Comparison of ENCODE assay signal across 8 mouse cellular contexts in genomic region chr10:127211414-127211854, GRCm38 (mm10). TPM values are rescaled to one million over a fixed set of nuclear protein-coding genes. Genes with fewer than 3 reads are reported as not detected.
DNase-seq lines count a peak whose midpoint lies in the region; ATAC-seq and TF ChIP-seq lines count a peak whose summit lies in the region.

Gene Pip4k2c, minus strand, starts transcription at chr10:127211585.

- no peaks in the 10 kb centered on the region for H3K27me3 ChIP-seq in limb, embryonic 15.5 days
- H3K27me3 ChIP-seq in midbrain, postnatal 0 days (ENCODE audit: insufficient read depth, low read length) = no peaks in the 10 kb centered on the region

- H3K9ac ChIP-seq in limb, embryonic 15.5 days = peak within 1 kb of the TSS; percentile 78
- H3K9ac ChIP-seq in midbrain, postnatal 0 days (replicated peaks; ENCODE audit: low read length, poor library complexity, severe bottlenecking) = peak within 1 kb of the TSS; percentile 85

- no peak within 1 kb of the TSS for H3K27ac ChIP-seq in bone marrow macrophage, adult 2 months (ENCODE audit: insufficient read depth, low read depth, low read length)
- H3K27ac ChIP-seq in embryonic fibroblast, embryonic 13.5 days (ENCODE audit: insufficient read depth, low read length) = peak within 1 kb of the TSS; percentile 53
- H3K27ac ChIP-seq in limb, embryonic 15.5 days = peak within 1 kb of the TSS; percentile 57
- H3K27ac ChIP-seq in midbrain, postnatal 0 days (ENCODE audit: low read depth, low read length) = peak within 1 kb of the TSS; percentile 74

- WGBS in limb, embryonic 15.5 days = 0% methylated on average over 47 of the region's 47 CpGs
- WGBS in midbrain, postnatal 0 days = 1% methylated on average over 41 of the region's 47 CpGs

- ATAC-seq in limb, embryonic 15.5 days (ENCODE audit: insufficient number of reproducible peaks, low FRiP score, low TSS enrichment, low read depth) = peak; percentile 94
- peak; percentile 94 for ATAC-seq in midbrain, postnatal 0 days (ENCODE audit: low FRiP score)

- peaks cover 20% of the 10 kb centered on the region for H3K36me3 ChIP-seq in limb, embryonic 15.5 days
- H3K36me3 ChIP-seq in midbrain, postnatal 0 days (ENCODE audit: insufficient read depth, low read length) = peaks cover 13% of the 10 kb centered on the region

- H3K4me3 ChIP-seq in bone marrow macrophage, adult 2 months (ENCODE audit: insufficient read depth, low read length) = peak within 1 kb of the TSS; percentile 85
- peak within 1 kb of the TSS; percentile 82 for H3K4me3 ChIP-seq in embryonic fibroblast, embryonic 13.5 days (ENCODE audit: insufficient read depth, low read length)
- peak within 1 kb of the TSS; percentile 88 for H3K4me3 ChIP-seq in limb, embryonic 15.5 days
- H3K4me3 ChIP-seq in midbrain, postnatal 0 days (ENCODE audit: low read depth, low read length) = peak within 1 kb of the TSS; percentile 84

- peaks cover 11% of the 10 kb centered on the region for H3K4me1 ChIP-seq in bone marrow macrophage, adult 2 months (ENCODE audit: control insufficient read depth, insufficient read depth, low read length)
- peaks cover 8% of the 10 kb centered on the region for H3K4me1 ChIP-seq in embryonic fibroblast, embryonic 13.5 days (ENCODE audit: control insufficient read depth, insufficient read depth, low read length)
- peaks cover 8% of the 10 kb centered on the region for H3K4me1 ChIP-seq in limb, embryonic 15.5 days
- peaks cover 9% of the 10 kb centered on the region for H3K4me1 ChIP-seq in midbrain, postnatal 0 days (ENCODE audit: insufficient read depth, low read length)

- no peak for TF ChIP-seq CTCF in bone marrow macrophage, adult 2 months (IDR thresholded peaks at IDR 0.05; ENCODE audit: low read depth, low read length)
- TF ChIP-seq CTCF in embryonic fibroblast, embryonic 13.5 days (IDR thresholded peaks at IDR 0.05; ENCODE audit: borderline replicate concordance, insufficient read depth, low read length) = no peak
- TF ChIP-seq CTCF in midbrain, postnatal 0 days (IDR thresholded peaks at IDR 0.05) = no peak

- TF ChIP-seq POLR2A in bone marrow macrophage, adult 2 months (IDR thresholded peaks at IDR 0.05; ENCODE audit: borderline replicate concordance, low read depth, low read length) = no peak
- TF ChIP-seq POLR2A in embryonic fibroblast, embryonic 13.5 days (IDR thresholded peaks at IDR 0.05; ENCODE audit: low read depth, low read length) = peak; percentile 87

- H3K9me3 ChIP-seq in limb, embryonic 15.5 days = no peaks in the 10 kb centered on the region
- H3K9me3 ChIP-seq in midbrain, postnatal 0 days (ENCODE audit: low read length) = no peaks in the 10 kb centered on the region

- peak; percentile 97 to 98 for DNase-seq in B cell, adult 2 months
- peak; percentile 82 for DNase-seq in heart, adult 8-10 months (ENCODE audit: low spot score)
- DNase-seq in kidney, adult 9 months = peak; percentile 97
- peak; percentile 78 for DNase-seq in midbrain, postnatal 0 days (ENCODE audit: low spot score)
- peak; percentile 86 to 90 for DNase-seq in spleen, postnatal 14 days (ENCODE audit: low spot score in 2 of 2)

- peak within 1 kb of the TSS; percentile 90 for H3K4me2 ChIP-seq in limb, embryonic 15.5 days
- H3K4me2 ChIP-seq in midbrain, postnatal 0 days (ENCODE audit: low read depth, low read length, poor library complexity, severe bottlenecking) = peak within 1 kb of the TSS; percentile 93

RNA-seq across cellular contexts. Expression of gene Pip4k2c, which starts in this region (rescaled TPM):
- polyA plus RNA-seq in bone marrow macrophage, adult 2 months (2012; ENCODE audit: insufficient read depth, insufficient read length, missing spikeins) = 34.5 and 35.0 TPM in 2 replicates
- 24.3 and 25.2 TPM in 2 replicates for polyA plus RNA-seq in embryonic fibroblast, embryonic 13.5 days (2011; ENCODE audit: insufficient read length, low read depth, missing spikeins)
- total RNA-seq in heart, adult 8-10 months (2022) = 10 to 100 TPM; 32.4 to 38.3 (median 35.3) TPM
- polyA plus RNA-seq in limb, embryonic 15.5 days (2015; fragmentation: Nextera tagmentation; extraction: Ambion mirVana) = 27.8 and 29.8 TPM in 2 replicates
- 17.0 and 18.3 TPM in 2 replicates for total RNA-seq in midbrain, postnatal 0 days (2014; rRNA removed)
- polyA plus RNA-seq in midbrain, postnatal 0 days (2015; fragmentation: Nextera tagmentation; extraction: Ambion mirVana) = 14.5 and 15.1 TPM in 2 replicates
